Mouse (Mus musculus) kidney, adult 18-20 months (tissue): Measurements from ENCODE around the gene Mlh3.
"Not testable (repeated sequence)": the region's sequence is repeated elsewhere in the genome, so short reads cannot be mapped to it uniquely, and the experiment has no call there.

Experiments used
- DNase-seq: peaks from one replicate; pipeline ENCODE4 v3.0.0; 2021

The Mlh3 gene

DNA sequence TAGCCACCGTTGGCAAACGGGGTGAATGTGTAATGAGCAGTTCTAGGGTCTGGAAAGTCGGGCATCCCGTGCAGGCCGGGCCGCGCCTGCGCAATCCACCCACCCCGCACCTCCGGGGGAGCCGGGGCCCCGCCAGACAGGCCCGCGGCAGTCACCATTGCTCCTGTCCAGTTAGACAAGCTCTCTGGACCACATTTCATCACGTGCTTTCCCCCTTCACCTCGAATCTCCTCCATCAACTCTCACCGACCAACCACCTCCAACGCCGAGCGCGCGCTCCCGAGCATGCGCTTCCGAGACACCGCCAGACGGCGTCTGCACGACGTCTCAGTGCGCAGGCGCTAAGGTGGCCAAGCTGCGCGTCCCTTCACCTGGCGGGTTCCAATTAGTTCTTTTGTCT lies at the start of gene Mlh3:
TSS of gene Mlh3 (minus strand) at position 281 of the 400 bp plus-strand sequence.
- DNase-seq, result peak; percentile 88

GRCm38 (mm10) chr12:85308651-85309050 lies 38.3 kb upstream of the Mlh3 start:
- no peak for DNase-seq

DNA sequence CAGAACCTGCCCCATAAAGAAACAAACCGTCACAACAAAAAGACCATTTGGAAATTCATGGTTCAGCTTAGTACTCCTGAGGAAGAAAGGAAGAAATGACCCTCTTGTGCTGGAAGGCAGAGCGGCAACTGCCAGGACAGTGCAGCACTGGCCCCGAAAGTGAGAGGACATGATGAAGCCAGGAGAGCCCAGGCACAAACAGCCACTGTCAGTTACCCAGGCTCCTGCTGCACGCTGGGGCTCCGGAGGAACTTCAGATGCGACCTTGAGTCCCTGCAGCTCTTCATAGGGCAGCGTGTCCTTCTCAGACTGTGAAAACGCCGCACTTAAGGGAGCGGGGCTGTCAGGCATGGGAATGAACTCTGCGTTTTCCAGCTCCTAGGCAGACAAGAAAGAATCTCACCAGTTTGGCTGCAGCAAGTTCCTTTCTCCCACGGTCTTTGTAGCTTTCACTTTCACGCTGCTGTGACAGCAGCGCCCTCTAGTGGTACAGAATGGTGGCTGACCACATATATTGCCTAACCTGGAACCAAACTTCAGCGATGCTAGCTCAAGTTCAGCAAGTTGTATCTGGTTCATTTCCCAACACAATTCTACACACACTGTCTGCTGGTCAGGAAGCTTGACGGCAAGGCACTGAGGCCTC lies 35.0 kb upstream of the Mlh3 start:
- DNase-seq, result peak; percentile 88

- DNase-seq, result no peak
Measured at GRCm38 (mm10) chr12:85304725-85305124, 34.3 kb upstream of the Mlh3 start.

- no peak for DNase-seq
Measured at GRCm38 (mm10) chr12:85303256-85303655, 32.9 kb upstream of the Mlh3 start.

GRCm38 (mm10) chr12:85298835-85299180 lies 28.4 kb upstream of the Mlh3 start:
- DNase-seq, result no peak

DNA sequence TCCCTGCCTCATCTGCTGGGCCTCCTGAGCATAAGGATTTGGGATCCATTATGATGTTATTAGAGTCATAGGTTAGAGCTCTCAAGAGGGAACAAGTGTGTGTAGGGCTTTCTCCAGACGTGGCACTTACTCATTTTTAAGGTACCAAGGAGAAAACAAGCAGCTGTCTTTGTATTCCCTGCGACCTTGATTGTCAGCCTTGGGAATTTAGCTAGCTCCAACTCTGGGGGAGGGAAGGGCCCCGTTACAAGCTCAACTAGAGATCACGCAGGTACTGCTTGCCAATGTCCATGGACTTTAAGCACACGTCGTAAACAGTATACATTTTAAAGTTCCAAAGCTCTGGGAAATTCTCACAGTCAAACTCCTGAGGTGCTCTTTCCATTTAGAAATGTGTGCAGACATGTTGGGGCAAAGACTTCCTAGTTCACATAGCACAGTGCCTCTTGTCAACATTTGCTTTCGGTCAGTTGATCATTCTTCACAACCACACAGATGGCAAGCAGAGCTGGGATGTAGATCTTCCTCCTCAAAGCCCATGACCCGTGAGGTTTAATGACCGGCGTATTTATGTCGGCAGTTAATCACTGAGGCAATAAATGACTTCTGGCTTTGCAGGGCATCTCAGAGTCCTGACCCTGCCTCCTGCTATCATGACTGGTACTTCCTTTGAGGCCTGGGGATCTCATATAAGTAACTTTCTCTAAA lies 27.9 kb upstream of the Mlh3 start:
- DNase-seq, result peak; percentile 23

- DNase-seq, result no peak
Measured at GRCm38 (mm10) chr12:85297345-85297997, 27.1 kb upstream of the Mlh3 start.

DNA sequence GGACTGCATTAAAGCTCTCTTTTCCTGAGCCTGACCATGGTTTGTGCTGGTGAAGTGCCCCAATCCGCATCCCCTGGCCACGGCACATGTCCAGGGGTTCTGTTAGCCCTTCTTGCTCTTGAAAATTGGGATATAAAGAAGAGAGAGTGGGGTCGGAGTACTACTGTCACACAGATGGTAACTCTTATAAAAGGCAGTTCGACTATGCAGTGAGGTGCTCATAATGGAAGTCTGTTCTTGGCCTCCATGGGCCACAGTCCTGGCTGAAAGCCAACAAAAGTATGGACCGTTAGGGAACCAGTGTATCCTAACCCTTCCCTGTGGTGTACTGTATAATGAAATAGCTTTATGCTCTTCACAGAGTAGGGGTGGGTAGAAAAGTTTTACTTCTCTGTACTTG lies 26.5 kb upstream of the Mlh3 start:
- DNase-seq, result no peak

- DNase-seq, result no peak
Measured at GRCm38 (mm10) chr12:85295506-85295905, 25.1 kb upstream of the Mlh3 start.

GRCm38 (mm10) chr12:85292906-85293305 lies 22.5 kb upstream of the Mlh3 start:
- DNase-seq, result no peak

DNA sequence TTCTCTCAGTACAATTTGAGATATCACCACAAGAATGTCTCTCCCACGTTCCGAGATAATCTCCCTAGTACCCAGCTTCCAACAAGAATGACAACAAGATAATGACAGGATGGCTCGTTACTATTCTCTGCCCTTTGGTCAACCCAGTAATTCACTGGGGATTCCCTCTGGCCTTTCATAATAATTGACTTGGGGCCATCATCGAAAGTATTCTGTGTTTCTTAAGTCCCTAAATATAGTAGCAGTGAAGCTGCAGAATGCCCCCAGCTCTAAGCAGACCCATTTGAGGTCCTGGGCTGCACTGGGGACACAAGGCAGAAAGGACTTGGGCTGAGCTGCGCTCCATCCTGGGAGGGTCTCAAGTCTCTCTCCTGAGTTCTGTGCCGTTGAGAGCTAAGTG lies 21.9 kb upstream of the Mlh3 start:
- DNase-seq, result no peak

GRCm38 (mm10) chr12:85291541-85291940 lies 21.1 kb upstream of the Mlh3 start:
- no peak for DNase-seq

GRCm38 (mm10) chr12:85290633-85291032 lies 20.2 kb upstream of the Mlh3 start:
- DNase-seq, result peak; percentile 57

GRCm38 (mm10) chr12:85289157-85290000 lies 19.0 kb upstream of the Mlh3 start:
- peak; percentile 66 for DNase-seq

GRCm38 (mm10) chr12:85288486-85289156 lies 18.2 kb upstream of the Mlh3 start, which contains the start of gene Zc2hc1c:
Gene Zc2hc1c (plus strand): TSS chr12:85288591.
- peak; percentile 92 for DNase-seq

DNA sequence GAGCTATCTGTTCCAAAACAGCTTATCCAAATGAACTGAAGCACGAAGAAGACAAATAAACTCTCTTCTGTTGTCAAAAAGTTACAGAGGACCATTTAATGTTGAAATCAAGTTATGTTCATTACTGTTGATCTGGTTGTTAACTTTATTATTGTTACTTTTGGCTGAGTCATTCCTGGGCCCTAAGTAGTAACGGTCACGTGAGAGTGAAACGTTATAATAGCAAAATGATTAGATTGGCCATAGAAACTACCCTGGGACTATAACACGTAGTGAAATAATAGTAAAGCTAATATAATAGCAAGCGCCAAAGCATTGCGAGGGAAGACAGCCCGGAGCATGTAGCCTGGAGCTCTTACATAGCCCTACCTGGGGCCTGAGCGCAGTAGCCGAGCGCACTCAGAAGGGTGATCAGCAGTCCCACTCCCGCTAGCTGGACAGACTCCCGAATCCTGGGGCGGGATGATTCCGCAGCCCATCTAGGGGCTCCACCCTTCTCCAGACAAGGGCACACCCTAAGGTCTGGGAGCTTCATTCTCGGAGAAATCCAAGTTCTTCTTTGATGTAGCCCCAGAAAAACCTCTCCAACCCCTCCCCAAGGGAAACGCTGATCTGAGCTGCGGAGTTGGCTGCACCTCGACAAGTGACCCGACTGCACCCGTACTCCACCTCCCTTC lies 17.5 kb upstream of the Mlh3 start, which contains the start of gene Acyp1:
TSS of gene Acyp1 (minus strand) at position 630 of the 677 bp plus-strand sequence.
- DNase-seq, result peak; percentile 72

- DNase-seq, result no peak
Measured at GRCm38 (mm10) chr12:85286941-85287340, 16.5 kb upstream of the Mlh3 start.

- no peak for DNase-seq
Measured at GRCm38 (mm10) chr12:85284996-85285395, 14.6 kb upstream of the Mlh3 start.

DNA sequence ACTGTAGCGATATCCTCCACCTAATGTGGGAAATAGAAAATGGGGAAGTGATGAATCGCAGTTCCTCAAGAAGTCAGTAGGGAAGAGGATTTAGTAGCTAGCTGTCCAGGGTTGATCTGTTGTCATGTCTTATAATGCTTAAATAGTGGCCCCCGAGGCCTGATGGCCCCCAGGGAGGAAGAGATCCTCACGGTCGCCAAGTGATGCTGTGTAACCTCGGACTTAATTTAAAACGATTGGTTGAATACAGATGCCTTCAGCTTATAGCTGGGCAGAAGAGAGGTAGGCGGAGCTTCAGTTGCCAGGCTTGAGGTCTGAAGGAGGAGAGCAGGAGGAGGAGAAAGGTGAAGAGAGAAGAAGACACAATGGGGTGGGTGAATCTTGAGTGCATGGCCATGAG lies 13.9 kb upstream of the Mlh3 start:
- DNase-seq, result no peak

GRCm38 (mm10) chr12:85281756-85282155 lies 11.4 kb upstream of the Mlh3 start:
- not testable (repeated sequence) for DNase-seq
